Mouse (Mus musculus) hindbrain, embryonic 14.5 days (tissue): ENCODE measurements around the gene Gde1. TPM values are rescaled to one million over a fixed set of nuclear protein-coding genes. Genes with fewer than 3 reads are reported as not detected.

Experiments used
- ATAC-seq: fragments of 200-750 bp; cut with Nextera tagmentation; 2 replicates; pipeline ENCODE4 v1.8.0; 2017; ENCODE audit warnings: moderate number of reproducible peaks, mild to moderate bottlenecking, moderate TSS enrichment, moderate library complexity; ENCODE audit not compliant: low FRiP score
- DNase-seq: peaks from one replicate; pipeline ENCODE4 v3.0.0-alpha.2; 2015; ENCODE audit warnings: low spot score
- H3K27ac ChIP-seq: fragments of 300-500 bp; sonication (generic); 2 replicates; pipeline ENCODE4 v1.5.1; 2014; ENCODE audit warnings: mild to moderate bottlenecking, moderate library complexity
- H3K27me3 ChIP-seq: fragments of 300-500 bp; sonication (generic); 2 replicates; pipeline ENCODE4 v1.6.1; 2014; ENCODE audit warnings: mild to moderate bottlenecking, low read length, mixed read lengths; ENCODE audit not compliant: control insufficient read depth, insufficient read depth
- H3K36me3 ChIP-seq: fragments of 300-500 bp; sonication (generic); replicated peaks from 2 replicates; pipeline ENCODE4 v1.6.1; 2014; ENCODE audit not compliant: control insufficient read depth, insufficient read depth
- H3K4me1 ChIP-seq: fragments of 300-500 bp; sonication (generic); replicated peaks from 2 replicates; pipeline ENCODE4 v1.6.1; 2014; ENCODE audit warnings: antibody characterized with exemption, low read length, mixed read lengths; ENCODE audit not compliant: control insufficient read depth, insufficient read depth
- H3K4me2 ChIP-seq: fragments of 300-500 bp; sonication (generic); replicated peaks from 2 replicates; pipeline ENCODE4 v1.6.1; 2014; ENCODE audit warnings: mild to moderate bottlenecking, moderate library complexity
- H3K4me3 ChIP-seq: fragments of 300-500 bp; sonication (generic); replicated peaks from 2 replicates; pipeline ENCODE4 v1.5.1; 2014; ENCODE audit warnings: mild to moderate bottlenecking, low read length
- H3K9ac ChIP-seq: fragments of 300-500 bp; sonication (generic); 2 replicates; pipeline ENCODE4 v1.6.1; 2014
- H3K9me3 ChIP-seq: fragments of 300-500 bp; sonication (generic); 2 replicates; pipeline ENCODE4 v1.6.1; 2016; ENCODE audit warnings: low read length; ENCODE audit not compliant: control insufficient read depth
- WGBS: fragments of 180-500 bp; shearing (Covaris S2); extraction: QIAGEN DNeasy Blood & Tissue Kit; methylation state at CpG from one replicate; pipeline ENCODE4 v1.1.7; 2014; 5-methylcytosine and 5-hydroxymethylcytosine counted together
- polyA plus RNA-seq: library from polyadenylated mRNA; unstranded; fragments of >200 nt; fragmentation: Nextera tagmentation; extraction: Ambion mirVana; gene quantifications from 2 replicates; pipeline ENCODE4 v1.2.1, GENCODE M21; 2014

Gde1 gene
- 228 and 243 TPM in 2 replicates for polyA plus RNA-seq

DNA sequence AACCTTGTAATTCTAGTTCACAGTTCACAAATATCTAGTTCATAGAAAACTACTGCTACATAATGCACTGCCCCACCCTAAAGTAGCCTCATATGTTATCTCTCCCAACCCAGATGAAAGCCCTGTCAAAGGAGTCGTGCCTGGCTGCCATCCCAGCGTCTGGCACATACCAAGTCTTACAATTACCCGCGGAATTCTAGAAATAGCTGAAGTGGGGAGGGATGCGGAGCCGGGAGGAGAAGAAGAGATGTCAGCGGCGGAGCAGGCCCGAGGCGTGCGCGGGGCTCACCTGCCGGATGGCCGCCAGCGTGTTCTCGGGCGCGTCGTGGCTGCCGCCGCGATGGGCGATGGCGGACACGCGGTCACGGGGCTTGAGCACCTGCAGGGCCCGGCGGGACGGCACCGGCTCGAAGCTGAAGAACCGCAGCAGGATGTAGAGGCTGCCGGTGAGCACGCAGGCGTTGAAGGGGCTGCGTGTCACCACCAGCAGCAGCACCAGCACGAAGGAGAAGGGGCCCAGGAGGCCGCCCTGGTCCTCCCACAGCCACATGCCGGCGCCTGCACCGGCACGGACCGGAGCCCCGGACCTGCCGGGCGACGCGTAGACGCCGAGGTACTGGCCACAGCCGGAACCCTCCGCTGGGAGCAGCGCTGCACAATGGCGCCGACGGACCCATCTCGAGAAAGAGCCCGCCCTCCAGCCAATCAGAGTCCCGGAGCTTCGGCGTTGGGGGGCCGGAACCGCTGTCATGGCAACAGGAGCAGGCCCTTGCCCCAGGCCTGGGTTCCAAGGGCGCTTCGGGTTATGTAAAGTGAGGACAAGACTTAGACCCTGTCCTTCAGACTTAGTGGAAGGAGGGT is at the start of gene Gde1:
Gene Gde1, minus strand, starts transcription at position 678 of the 861 bp plus-strand sequence.
- H3K27ac ChIP-seq: peak within 1 kb of the TSS; percentile 94
- no peaks in the 10 kb centered on the region for H3K9me3 ChIP-seq
- ATAC-seq (peak; percentile 93), DNase-seq (peak; percentile 84)
- peaks cover 24% of the 10 kb centered on the region for H3K4me1 ChIP-seq
- under 1% methylated on average over 66 of the region's 66 CpGs for WGBS
- peak within 1 kb of the TSS; percentile 90 for H3K9ac ChIP-seq
- H3K4me2 ChIP-seq: peak within 1 kb of the TSS; percentile 51
- H3K4me3 ChIP-seq: peak within 1 kb of the TSS; percentile 81
- H3K36me3 ChIP-seq: peaks cover 19% of the 10 kb centered on the region
- no peaks in the 10 kb centered on the region for H3K27me3 ChIP-seq

DNA sequence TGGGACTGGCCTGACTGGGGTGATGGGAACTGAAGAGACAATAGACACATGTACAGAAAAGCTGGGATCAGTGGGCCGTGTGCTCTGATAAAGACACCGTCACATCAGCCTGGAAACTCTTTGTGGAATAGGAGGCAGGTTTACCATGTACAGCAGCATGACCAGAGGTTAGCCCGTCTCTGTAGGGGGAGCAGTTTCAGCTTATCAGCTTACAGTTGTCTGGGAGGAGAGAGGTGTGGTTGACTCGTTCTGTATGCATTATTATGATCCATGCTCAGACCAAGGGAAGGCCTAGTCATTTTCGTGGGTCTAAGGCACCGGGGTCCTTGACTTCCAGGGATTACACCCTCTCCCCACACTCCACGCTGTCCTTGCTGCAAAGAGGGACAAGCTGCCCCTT is 46.0 kb upstream of the Gde1 start:
- Histone ChIP-seq H3K27me3 (no peaks in the 10 kb centered on the region), H3K27ac (no peak overlapping the region), H3K9me3 (no peaks in the 10 kb centered on the region), H3K4me3 (no peak overlapping the region), H3K9ac (no peak overlapping the region), H3K4me2 (no peak overlapping the region), H3K36me3 (peaks cover 96% of the 10 kb centered on the region), H3K4me1 (no peaks in the 10 kb centered on the region)
- no peak for DNase-seq
- ATAC-seq: no peak
- 89% methylated on average over 7 of the region's 7 CpGs for WGBS

DNA sequence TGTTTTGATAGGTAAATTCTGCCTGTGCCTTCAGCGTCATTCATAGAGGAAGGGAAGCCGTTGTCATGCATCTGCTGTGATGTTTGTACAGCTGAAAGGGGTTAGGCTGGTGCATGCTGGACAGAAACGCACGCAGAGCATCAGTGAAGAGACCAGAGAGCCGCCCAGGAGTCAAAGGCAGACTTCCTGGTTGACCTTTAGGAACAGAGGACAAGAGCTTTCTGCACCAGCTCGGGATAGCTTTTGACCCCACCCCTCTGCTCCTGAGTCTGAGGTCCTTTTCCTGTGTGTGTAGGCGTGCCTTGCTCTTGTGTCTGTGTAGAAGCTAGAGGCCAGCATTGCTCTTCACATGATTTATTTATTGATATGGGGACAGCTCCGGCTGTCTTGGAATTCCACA is 44.1 kb upstream of the Gde1 start:
- Histone ChIP-seq H3K9me3 (no peaks in the 10 kb centered on the region), H3K4me2 (no peak overlapping the region), H3K4me1 (no peaks in the 10 kb centered on the region), H3K36me3 (peaks cover 96% of the 10 kb centered on the region), H3K27me3 (no peaks in the 10 kb centered on the region), H3K27ac (no peak overlapping the region), H3K4me3 (no peak overlapping the region), H3K9ac (no peak overlapping the region)
- WGBS: 84% methylated on average over 8 of the region's 8 CpGs
- DNase-seq (no peak), ATAC-seq (no peak)

DNA sequence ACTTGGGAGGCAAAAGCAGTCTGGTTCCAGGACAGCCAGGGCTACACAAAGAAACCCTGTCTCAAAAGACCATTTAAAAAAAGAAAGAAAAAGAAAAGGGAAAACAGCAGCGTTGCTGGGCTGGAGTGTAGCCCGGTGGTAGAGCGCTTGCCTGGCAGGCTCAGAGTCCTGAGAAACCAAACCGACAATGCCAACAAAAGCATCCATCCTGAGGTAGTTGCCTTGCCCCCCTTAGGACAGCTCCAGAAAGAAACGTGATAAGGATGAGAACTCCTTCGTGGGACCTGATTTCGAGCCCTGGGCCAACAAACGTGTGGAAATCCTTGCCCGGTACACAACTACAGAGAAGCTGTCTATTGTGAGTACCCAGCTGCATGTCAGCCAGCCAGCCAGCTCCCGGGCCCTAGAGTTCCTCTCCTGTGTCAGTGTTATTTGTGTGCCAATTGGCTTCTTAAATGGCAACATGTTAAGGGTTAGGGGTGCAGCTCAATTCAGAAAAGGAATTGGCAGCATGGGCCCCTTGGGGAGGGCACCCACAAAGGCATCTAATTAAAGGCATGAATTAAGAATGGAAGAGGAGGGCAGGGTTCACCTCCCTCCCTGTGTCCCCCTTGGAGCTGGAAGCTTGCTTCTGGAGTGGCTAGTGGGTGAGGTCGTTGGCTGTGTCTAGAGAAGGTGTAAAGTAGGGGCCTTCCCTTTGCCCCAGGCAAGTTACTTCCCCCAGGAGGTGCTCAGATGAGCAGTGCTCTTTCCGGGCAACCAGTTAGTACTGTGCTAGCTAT is 42.5 kb upstream of the Gde1 start:
- Histone ChIP-seq H3K27ac (no peak overlapping the region), H3K4me3 (no peak overlapping the region), H3K4me2 (no peak overlapping the region), H3K9me3 (no peaks in the 10 kb centered on the region), H3K27me3 (no peaks in the 10 kb centered on the region), H3K4me1 (no peaks in the 10 kb centered on the region), H3K36me3 (peaks cover 92% of the 10 kb centered on the region), H3K9ac (no peak overlapping the region)
- ATAC-seq (peak; percentile 64; the same call in 1 of the 2 replicates), DNase-seq (no peak)
- WGBS: 80% methylated on average over 12 of the region's 12 CpGs

DNA sequence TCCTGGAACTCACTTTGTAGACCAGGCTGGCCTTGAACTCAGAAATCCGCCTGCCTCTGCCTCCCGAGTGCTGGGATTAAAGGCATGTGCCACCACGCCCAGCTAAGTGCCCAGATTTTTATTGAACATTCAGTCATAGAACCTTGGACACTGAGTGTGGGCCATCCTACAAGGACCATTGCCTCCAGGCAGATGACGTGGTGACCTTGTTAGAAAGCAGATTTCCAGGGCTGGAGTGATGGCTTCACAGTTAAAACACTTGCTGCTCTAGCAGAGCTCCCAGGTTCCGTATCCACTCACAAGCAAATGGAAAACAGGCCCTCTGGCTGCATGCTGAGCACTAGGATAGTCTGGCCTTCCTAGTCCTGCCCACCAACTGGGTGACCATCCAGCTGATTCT is 39.2 kb upstream of the Gde1 start:
- Histone ChIP-seq H3K27ac (no peak overlapping the region), H3K4me1 (peaks cover 14% of the 10 kb centered on the region; the same call in 1 of the 2 replicates), H3K4me2 (no peak overlapping the region), H3K27me3 (no peaks in the 10 kb centered on the region), H3K9ac (no peak overlapping the region), H3K9me3 (no peaks in the 10 kb centered on the region), H3K4me3 (no peak overlapping the region), H3K36me3 (peaks cover 58% of the 10 kb centered on the region)
- no peak for ATAC-seq
- no peak for DNase-seq
- WGBS: 91% methylated on average over 5 of the region's 5 CpGs

DNA sequence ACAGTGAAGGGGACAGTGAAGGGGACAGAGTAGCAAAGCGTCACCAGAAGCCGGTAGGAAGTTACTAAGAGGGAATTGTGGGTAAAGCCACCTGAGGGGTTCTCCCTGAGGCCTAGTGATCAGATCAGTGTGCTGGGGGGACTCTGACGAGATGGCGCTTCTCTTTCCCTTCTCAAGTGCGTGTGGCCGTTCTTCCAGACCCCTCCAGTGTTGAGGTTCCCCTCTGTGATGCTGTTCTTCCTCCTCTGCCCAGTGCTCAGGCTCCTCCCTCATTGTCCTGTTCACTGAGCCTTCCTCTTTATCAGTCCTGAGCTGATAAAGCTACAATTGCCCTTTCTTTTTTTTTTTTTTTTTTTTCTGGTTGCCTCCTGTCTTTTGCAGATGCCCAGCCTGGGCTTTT is 36.7 kb upstream of the Gde1 start:
- no peak overlapping the region for H3K4me2 ChIP-seq
- H3K9ac ChIP-seq: no peak overlapping the region
- H3K27me3 ChIP-seq: no peaks in the 10 kb centered on the region
- ATAC-seq (no peak), DNase-seq (no peak)
- H3K9me3 ChIP-seq: no peaks in the 10 kb centered on the region
- peaks cover 14% of the 10 kb centered on the region; the same call in 1 of the 2 replicates for H3K4me1 ChIP-seq
- no peak overlapping the region for H3K27ac ChIP-seq
- H3K4me3 ChIP-seq: no peak overlapping the region
- WGBS: 88% methylated on average over 6 of the region's 6 CpGs
- peaks cover 36% of the 10 kb centered on the region for H3K36me3 ChIP-seq

DNA sequence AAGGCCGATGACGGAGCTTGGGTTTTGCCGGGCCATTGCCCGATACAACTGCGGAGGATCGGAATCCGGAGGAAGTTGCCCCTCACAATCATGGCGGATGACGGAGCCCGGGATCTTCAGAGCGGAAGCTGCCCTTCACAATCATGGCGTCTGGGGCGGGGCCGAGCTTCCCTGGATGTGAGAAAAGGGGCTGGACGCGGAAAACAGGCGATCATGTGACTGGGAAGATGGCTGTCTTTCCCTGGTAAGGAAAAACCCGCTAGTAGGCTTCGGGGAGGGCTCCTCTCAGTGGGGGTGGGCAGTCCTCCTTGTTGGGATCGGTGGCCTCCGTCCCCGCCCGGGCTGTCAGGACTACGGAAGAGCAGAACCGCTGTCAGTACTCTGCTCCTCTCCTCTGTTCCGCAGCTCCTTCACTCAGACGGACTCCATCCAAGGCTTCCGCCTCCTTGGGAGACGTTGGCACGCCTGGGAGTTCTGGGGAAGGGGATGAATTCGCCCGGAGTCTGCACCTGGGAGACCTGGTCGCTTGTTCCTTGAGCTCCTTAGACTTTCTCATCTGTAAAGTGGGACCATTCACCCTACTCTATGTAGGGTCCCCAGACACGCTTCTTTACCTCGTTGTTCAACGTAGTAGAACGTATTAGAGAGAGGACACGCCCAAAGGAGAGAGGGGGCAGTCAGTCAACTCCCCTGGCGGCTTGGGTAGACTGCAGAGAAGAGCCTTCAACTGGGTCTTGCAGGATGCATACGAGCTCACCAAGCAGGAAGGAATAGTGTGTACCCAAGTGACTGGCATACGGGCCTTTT is 35.2 kb upstream of the Gde1 start:
- peaks cover 29% of the 10 kb centered on the region for H3K36me3 ChIP-seq
- WGBS: 3% methylated on average over 41 of the region's 41 CpGs
- H3K9me3 ChIP-seq: no peaks in the 10 kb centered on the region
- peak overlapping the region; percentile 91 for H3K27ac ChIP-seq
- H3K9ac ChIP-seq: peak overlapping the region; percentile 76
- no peaks in the 10 kb centered on the region for H3K27me3 ChIP-seq
- H3K4me2 ChIP-seq: peak overlapping the region; percentile 71
- H3K4me3 ChIP-seq: peak overlapping the region; percentile 69
- peak; percentile 94 for ATAC-seq
- H3K4me1 ChIP-seq: peaks cover 14% of the 10 kb centered on the region; the same call in 1 of the 2 replicates
- DNase-seq: peak; percentile 98

DNA sequence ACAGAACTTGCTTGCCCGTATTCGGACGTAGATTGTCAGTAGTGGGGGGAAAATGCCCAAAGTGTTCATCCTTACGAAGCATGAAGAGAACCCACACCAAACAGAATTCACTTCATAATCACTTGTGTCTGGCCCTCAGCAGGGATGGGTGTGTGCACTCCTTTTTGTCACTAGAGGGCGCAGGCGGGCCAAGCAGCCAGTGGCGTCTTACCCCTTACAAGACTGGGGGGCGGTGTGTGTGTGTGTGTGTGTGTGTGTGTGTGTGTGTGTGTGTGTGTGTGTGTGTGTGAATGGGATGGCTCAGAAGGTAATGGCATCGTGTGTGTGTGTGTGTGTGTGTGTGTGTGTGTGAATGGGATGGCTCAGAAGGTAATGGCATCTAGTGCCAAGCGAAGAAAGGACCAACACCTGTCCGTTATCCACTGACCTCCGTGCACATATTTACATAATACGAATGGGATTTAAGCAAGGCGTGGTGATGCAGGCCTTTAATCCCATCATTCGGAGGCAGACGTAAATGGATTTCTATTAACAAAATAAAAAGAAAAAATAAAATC is 34.5 kb upstream of the Gde1 start, which contains the start of gene Vps35l:
Gene Vps35l, plus strand, starts transcription at position 252 of the 557 bp plus-strand sequence.
- Histone ChIP-seq H3K4me2 (peak within 1 kb of the TSS; percentile 71), H3K27ac (peak within 1 kb of the TSS; percentile 91), H3K27me3 (no peaks in the 10 kb centered on the region), H3K36me3 (peaks cover 26% of the 10 kb centered on the region), H3K4me1 (peaks cover 14% of the 10 kb centered on the region; the same call in 1 of the 2 replicates), H3K9me3 (no peaks in the 10 kb centered on the region), H3K4me3 (peak within 1 kb of the TSS; percentile 69), H3K9ac (peak within 1 kb of the TSS; percentile 76)
- 2% methylated on average over 16 of the region's 16 CpGs for WGBS
- DNase-seq (peak; percentile 91), ATAC-seq (peak; percentile 87)
